Mouse (Mus musculus) CH12F3 (cell line): ENCODE measurements around the gene Map1b.

Experiments used
- in situ Hi-C: fragments of 300-500 bp; cut with MboI; formaldehyde crosslinking; loops from 2 replicates; pipeline ENCODE4 v1.14.3; 2020; ENCODE audit warnings: low sequenced_read_pairs

The Map1b gene

DNA sequence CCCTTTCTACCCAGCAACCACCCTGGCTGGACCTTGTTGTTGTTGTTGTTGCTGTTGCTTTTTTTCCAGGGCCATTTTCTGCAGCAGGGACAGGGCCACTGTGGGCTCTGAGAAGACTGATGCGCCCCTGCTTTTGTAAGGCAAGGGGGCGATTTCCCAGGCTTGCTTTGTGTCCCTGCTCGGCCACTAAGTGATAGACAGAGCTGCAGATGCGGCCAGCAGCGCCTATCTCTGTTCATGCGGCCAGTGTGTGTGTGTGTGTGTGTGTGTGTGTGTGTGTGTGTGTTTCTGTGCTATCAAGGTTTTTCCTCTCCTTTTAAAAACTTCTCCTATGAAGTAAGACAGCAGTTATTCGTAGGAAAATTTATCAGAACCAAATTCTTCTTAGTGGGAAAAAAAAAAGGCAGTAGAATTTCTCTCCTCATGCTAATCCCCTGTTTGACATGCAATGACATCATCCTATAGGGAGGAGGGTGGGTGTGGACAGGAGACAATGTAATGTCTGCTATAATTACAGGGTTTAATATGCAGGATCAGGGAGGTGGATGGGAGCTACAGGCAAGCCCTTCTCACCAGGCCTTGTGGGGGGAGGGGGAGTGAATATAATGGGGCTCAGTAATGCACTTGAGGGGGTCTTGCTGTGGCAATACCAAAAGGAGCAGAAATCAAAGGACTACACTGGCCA, 23.6 kb downstream of the Map1b start:
- in situ Hi-C loops, result no loop called here

GRCm38 (mm10) chr13:99489998-99490397, 26.3 kb downstream of the Map1b start:
- in situ Hi-C loops, result no loop called here

DNA sequence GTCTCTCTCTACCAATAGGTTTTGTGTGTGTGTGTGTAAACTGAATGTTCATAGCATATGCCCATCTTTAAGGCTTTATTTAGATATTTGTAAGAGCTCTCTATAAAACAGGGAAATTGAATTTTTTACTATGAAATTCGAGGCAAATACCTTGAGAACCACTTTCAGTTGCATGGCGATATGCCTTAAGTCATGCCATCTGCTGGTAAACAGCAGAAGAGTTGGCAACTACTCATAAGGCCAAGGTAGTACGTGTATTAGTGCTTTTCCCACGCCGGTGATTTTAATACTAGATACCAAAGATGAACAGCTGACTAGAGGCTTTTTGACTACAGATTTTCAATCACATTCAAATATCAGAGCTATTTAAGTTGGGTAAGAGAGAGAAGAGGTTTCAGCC, 27.2 kb downstream of the Map1b start:
- in situ Hi-C loops, result no loop called here

DNA sequence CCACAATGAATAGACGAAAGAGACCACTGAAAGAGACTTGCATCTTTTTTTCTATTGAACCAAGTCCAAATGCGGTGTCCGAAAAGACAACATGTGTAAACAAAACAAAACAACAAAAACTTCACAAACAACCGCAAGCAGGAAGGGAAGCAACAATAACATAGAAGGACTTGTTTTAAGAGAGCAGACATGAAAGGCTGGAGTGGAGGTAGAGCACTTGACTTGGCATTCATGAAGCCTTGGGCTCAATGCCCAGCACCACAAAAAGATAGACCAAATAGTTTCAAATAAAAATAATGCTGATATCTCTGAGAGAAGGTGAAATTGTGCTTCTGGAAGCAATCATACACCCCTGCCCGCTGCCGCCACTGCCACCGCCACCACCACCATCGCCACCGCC, 30.5 kb downstream of the Map1b start:
- in situ Hi-C loops, result no loop called here

DNA sequence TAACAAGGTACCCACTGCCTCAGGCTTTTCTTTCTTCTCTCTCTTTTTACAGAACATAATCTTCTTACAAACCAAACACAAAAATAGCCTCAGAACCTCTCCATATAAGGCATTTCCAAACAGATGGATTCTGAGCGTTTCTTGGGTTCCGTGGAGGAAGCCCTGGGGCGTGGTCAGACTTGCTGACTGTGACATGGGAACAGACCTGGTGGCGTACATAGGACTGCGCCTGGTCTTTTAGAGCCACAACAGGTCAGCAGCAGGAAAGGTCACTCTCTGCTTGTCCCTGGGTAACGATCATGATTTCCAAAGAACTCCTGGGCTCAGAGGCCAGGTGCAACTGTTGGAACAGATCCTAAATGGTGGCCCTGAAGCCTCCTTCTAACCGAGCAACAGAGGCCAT, 31.0 kb downstream of the Map1b start:
- in situ Hi-C loops, result no loop called here

- in situ Hi-C loops, result no loop called here
Observed at GRCm38 (mm10) chr13:99484905-99485304, 31.4 kb downstream of the Map1b start.

DNA sequence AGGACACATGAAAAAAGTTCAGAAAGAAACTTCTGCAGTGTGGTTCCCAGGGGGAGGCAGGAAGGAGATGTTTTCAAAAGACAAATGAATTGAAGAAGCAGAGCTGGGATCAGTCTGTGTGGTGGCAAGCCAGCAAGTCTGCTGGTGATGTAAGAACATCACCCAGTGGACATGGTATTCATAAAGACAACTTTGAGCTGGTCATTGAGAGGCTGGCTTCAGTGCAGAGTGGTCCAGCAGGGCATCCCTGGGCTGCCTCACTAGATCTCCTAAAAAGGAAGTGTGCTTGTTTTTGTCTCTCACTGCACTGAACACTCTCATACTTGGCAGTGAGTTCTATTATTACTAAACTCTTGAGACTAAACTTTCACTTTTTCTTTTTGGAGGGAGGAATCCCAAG, 32.9 kb downstream of the Map1b start:
- in situ Hi-C loops, result no loop called here

DNA sequence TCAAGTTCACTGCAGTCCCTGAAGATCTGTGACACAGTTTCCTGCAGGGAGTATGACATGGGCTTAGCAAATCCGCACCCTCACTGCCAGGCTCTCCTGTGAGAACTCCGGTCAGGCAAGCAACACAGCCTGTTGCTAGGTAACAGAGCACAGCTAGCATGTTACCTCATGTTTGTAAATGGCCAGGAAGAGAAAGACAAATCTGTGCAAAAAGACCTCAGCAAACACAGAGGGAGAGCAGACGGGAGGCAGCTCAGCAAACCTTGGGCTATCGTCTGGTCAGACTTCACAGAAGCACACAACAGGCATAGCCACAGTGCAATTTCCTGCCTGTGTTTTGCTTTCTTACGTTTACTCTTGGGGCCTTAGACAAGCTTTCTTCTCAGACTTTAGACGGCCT, 40.9 kb downstream of the Map1b start:
- in situ Hi-C loops, result no loop called here

GRCm38 (mm10) chr13:99475033-99475432, 41.3 kb downstream of the Map1b start:
- in situ Hi-C loops, result no loop called here

DNA sequence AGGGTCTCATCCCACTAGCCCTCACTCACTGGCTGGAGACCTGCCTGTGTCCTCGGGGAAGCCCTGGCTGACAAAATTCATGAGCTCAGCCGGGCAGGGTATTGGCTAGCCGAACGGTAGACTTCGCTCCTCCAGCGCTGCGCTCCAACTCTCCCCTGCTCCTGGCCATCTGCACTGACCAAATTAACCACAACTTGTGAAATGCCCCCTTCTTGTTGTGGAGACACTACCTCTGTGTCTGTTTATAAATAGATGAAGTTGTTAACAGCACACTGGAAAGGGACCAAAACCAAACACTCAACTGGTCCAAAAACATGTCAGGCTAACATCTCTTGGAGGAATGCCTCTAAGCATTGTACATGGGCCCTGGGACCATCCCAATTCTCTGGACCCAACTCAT, 42.2 kb downstream of the Map1b start:
- in situ Hi-C loops, result no loop called here

DNA sequence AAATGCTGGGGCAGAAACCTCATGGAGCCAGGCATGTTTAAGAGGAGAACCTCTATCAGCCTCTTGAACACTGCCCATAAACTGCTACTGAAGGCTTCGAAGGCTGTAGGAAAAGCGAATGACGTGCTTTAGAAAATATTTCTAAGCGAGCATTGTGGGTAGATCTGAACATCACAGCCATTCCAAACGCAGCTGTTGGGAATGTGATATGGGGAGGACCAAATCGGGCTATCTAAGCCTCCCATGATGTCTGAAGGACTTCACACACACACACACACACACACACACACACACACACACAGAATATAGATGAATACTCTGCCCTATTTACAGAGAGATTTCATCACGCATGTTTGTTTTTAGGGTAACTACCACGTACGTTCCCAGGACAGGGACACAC, 44.3 kb downstream of the Map1b start:
- in situ Hi-C loops, result no loop called here

DNA sequence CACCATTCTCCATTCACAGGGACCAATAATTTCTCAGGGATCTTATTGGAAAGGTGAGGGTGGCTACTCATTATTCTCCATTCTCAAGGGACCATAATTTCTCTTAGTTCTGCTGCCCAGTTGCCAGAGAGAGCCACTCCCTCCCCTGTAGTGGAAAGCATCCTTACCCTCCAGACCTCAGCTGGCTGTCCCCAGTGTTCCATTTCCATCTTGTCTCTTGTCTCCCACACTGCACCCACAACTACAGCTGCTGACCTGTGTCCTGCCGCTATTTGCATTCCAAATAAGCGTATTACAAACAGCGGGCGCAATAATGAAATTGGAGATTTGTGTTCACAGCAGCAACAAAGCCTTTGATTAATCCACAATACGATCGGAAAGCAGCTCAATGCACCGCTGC, 46.3 kb downstream of the Map1b start:
- in situ Hi-C loops, result no loop called here

GRCm38 (mm10) chr13:99468267-99468666, 48.1 kb downstream of the Map1b start:
- in situ Hi-C loops, result no loop called here

- in situ Hi-C loops, result no loop called here
Observed at GRCm38 (mm10) chr13:99466811-99467315, 49.5 kb downstream of the Map1b start.

GRCm38 (mm10) chr13:99466064-99466463, 50.3 kb downstream of the Map1b start:
- in situ Hi-C loops, result no loop called here

GRCm38 (mm10) chr13:99464551-99464950, 51.8 kb downstream of the Map1b start:
- in situ Hi-C loops, result no loop called here

- in situ Hi-C loops, result no loop called here
Observed at GRCm38 (mm10) chr13:99461886-99462285, 54.5 kb downstream of the Map1b start.

- in situ Hi-C loops, result no loop called here
Observed at GRCm38 (mm10) chr13:99459612-99460011, 56.7 kb downstream of the Map1b start.

- in situ Hi-C loops, result no loop called here
Observed at GRCm38 (mm10) chr13:99458658-99459386, 57.5 kb downstream of the Map1b start.

DNA sequence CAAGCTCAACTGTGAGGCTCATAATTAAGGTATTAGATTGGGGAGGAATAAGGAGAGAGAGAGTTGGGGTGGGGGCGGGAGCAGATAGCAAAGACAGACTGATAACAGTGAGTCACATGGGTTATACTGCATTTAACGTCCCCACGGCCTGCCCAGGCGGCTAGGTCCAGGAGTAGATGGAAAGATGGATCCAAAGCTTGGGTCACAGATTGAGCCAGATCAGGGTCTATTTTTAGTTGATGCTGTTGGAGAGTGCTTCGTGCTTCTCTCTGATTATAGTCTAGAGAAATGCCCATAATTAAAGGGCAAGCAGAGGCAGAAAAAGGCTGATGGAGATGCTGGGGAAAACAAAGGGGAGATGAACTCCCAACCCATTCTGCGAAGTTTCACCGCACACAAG, 61.4 kb downstream of the Map1b start:
- in situ Hi-C loops, result no loop called here

GRCm38 (mm10) chr13:99452444-99452843, 63.9 kb downstream of the Map1b start:
- in situ Hi-C loops, result no loop called here

- in situ Hi-C loops, result no loop called here
Observed at GRCm38 (mm10) chr13:99451276-99451675, 65.1 kb downstream of the Map1b start.
